Mouse (Mus musculus): Measurements from ENCODE around the gene Plek.
A peak's percentile ranks its signal among the peaks of the same experiment; 100 is the strongest.
"Not testable (repeated sequence)": the region's sequence is repeated elsewhere in the genome, so short reads cannot be mapped to it uniquely, and the experiment has no call there.

Gene Plek

DNA sequence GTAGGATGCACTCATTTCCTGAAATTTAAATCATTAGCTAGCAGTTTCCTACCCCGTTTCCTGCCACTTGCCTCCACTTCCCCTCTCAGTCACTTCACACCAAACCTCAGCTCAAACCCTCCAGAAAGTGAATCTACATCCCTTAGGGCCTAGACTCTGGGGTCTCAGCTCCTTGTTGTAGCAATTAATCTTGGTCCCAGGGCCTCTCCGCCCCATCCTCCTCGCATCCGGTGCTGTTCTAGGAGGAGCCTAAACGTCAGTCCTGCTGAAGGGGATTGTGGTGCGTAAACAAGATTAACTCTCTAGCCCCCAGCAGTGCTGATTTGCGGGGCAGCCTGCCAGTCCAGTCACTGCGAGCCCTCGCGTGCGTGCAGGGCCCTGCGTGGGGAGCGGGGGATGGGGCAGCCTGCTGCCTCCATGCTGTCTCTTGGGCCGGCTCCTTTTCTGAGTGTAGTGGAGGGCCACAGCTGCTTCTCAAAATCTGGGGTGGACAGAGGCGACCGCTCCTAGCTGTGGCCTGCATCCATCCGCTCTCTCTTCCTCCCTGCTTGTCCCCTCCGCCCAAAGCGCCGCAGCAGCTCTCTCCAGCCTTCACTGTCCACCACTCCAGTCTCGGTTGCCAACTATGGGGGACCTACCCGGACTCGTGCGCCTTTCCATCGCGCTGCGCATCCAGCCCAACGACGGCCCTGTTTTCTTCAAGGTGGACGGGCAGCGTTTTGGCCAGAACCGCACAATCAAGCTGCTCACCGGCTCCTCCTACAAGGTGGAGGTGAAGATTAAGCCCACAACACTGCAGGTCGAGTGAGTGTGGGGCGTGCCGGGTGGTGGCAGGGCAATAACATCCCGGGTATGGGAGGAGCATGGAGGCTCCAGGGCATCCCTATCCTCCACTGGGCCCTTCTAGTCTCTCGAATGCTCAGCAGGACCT is at the start of gene Plek, which contains the start of gene Cnrip1:
Gene Plek, minus strand, starts transcription at position 837 of the 931 bp plus-strand sequence.
Gene Cnrip1, plus strand, starts transcription at position 42 of the 931 bp plus-strand sequence.
- DNase-seq: peak; percentile 89

DNA sequence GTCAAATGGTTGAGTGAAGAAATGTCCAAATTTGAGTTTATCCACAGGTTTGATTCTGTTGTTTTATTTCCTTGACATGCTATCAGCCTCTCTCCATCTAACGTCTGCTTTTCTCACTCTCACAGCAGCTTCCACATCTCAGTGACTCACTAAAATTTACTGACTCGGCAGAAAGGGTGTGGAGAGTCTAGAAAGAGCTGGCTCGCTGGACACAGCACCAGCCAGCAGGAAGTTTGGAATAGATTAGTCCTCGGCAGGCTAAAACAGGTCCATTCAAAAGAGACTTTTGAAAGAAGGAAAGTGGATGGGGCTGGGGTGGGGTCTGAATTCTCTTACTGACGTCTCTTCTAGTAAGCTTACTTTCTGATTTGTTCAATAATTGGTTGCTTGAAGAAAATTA is 33.9 kb upstream of the Plek start:
- no peak for DNase-seq

DNA sequence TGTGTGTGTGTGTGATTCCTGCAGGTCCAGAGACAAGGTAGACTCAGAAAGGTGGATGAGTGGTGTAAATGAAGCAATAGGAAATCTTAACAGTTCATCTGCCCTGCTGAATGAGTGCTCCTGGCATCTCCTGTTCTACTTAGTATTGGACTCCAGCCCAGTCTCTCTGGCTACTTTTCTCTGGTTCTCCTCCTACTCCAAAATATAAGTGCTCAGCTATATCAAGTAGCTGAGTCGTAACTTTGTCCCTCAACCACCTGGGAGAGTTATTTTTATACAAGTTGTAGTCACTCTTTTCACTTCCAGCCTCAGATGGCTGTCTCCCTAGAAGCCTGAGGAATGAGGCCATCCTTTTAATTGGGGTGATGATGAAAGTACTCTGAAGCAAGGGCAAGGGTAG is 31.7 kb upstream of the Plek start:
- DNase-seq: no peak

DNA sequence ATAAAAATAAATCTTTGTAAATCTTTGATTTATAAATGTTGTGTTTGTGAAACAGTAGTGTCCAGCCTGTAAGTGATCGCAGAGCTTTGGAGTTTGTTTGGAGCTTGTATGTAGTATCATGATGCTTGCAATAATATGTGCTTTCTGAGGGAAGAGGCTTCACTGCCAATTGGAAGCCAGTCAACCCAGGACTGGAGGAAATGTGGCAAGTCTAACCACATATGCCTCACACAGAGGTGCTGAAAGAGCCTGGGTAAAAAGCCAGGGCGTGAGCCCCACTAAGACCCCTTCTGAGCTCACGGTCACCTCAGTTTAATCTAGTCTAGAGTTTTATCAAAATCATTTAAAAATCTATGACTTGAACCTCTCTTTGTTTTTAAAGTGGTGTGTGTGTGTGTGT is 31.3 kb upstream of the Plek start:
- no peak for DNase-seq

DNA sequence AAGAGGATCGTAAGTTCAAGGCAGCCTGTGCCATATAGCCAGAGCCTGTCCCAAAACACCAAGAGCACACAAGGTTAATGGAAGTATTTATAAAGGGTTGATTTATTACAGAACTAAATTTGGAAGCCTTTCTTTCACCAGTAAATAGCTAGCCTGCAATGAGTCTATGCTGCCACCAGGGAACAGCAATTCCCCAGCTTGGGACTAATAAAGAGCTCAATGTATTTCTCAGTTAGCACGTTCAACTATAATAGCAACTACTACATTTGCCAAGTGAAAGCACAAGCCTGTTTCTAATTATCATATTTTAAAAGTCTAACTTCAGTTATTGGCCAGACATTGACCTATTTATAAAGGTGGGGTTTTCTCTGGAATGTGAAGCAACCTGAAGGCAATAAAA is 30.8 kb upstream of the Plek start:
- no peak for DNase-seq

DNA sequence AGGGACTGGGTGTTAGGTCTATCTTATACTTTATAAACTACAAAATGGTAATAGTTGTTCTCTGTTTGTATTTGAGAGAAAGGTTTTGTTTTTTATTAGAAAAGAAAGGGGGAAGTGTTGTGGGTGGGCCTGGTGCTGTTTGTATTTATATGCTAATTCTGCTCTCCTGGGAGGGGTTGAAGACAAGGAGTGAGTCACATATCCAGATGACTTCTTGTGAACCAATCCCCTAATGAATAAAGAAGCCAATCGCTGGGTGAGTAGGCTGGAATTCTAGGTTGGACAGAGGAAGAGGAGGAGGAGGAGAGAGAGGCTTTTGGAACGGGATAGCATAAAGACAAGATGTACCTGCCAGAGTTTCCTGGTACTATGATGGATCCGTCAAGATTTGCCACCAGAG is 29.9 kb upstream of the Plek start:
- DNase-seq: no peak

DNA sequence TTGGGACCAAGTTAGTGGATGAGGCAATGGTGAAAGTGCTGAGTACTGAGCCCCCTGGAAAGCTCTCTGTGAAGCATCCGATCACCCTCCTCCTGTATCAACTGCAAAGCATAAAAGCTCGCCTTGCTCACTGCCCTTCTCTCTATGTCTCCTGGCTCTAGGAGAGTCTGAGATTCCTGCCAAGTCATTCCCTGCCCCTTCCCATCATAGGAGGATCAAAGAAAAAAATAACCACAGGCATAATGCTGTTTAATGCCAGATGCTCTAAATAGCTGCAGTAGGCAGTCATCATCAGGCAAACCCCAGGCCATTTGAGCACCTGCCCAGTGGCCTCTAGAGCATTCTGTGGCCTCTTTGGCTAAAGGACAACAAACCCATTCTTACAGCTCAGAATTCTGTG is 23.5 kb upstream of the Plek start:
- no peak for DNase-seq

DNA sequence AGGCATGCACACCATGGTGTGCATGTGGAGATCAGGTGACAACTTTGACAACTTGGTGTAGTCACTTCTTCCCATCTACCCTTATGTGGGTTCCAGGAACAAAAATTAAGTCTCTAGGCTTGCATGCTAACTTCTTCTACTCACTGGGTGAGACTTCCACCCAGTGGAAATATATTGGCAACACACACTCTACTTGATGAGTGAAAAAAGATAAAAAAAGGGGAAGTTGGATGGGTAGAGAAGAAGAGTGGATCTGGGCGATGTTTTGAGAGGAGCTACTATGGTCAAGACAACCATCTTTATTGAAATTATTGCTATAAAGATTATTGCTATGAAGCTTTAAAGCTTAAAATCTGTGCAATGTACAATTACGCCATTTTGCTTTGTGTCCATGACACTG is 17.2 kb upstream of the Plek start:
- DNase-seq: not testable (repeated sequence)

DNA sequence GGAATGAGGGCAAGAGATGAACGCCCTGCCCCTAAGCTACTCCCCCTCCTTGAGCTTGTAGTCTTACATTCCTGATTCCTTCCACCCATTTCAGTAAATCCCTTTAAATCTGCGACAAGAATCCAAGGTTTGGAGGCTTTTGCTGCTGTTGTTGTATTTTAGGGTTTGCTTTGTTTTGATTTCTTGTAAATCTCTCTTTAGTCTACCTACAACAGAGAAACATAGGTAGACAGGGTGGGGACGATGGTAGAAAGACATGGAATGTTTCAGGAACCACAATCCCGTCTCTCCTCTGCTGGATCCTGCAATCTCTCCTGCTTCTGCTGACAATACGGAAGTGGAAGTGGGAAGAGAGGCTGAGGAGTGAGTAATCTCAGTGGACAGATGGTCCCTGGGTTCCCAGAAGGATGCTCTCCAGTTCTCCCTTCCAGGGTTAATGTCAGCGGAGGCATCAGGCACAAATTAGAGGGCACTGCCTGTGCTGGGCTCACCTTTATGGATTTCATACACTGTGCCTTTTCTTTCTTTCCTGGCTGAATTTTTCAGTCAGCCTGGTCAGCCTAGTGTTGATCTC is 382 bp upstream of the Plek start:
- peak; percentile 71 for DNase-seq

DNA sequence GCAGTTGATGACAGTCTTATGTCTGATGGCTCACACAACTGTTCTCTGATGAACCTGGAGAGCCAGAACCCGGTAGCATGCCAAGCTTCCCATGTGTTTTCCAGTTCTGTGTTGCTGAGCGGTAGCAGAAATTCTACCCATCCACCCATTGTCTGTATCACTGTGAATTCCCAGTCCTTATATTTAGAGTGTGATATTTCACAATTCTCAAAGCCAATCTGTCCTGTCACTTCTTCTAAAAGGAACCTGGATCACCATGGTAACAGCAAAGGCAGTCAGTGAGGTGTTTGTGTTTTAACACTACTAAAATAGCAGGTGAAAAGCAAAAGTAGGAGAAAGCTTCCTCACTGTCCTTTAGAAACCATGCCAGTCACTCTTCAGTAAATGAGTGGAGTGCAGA is 6.4 kb downstream of the Plek start:
- DNase-seq: no peak

DNA sequence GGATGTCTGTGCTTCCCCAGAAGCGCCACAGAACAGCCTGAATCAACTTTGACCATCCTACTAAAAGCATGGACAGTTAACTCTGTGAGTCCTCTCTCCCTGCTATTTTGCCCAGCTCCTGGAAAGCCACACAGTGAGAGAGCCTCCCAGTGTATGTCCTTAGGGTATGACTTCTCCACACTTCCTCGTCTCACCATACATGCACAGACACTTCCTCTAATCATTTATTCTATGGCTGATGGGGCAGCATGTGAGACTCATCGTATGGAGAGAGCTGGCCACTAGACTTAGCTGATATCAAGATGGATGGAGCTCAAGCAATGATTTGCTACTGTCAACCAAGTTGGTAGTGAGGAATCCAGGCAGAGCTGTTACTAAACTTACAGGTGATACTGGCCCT is 28.2 kb downstream of the Plek start:
- DNase-seq: no peak

DNA sequence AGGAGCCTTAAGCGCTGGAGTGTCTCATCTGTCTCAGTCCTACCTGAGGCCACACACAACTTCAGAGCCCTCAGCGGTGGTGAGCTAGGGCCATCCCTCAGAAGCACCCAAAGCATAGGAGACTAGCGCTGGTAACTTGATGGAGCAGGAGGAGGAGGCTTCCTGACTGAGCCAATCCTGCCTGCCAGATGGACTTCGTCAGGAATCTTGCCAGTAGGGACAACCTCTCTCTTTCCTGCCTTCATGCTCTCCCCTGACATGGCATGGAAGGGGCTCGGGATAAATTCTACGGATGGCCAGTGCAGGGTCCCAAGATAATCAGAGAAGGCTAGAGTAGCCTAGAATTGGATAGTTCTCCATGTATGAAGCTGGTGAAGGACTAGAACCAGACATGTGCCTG is 29.0 kb downstream of the Plek start:
- peak; percentile 34 for DNase-seq

DNA sequence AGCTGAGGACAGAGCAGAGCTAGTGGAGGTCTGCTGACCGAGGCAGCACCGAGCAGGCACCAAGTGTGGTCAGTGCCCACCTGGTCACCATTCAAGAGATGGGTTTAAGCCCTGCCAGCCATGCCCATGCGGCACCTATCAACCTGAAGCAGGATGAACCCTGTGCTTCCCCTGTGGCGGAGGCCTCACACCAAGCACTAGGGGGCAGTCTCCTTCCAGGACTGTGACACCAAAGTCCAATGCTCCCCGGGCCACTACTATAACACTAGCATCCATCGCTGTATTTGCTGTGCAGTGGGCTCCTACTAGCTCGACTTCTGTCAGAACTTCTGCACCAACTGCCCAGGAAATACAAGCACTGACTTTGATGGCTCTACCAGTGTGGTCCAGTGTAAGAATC is 32.9 kb downstream of the Plek start:
- no peak for DNase-seq

DNA sequence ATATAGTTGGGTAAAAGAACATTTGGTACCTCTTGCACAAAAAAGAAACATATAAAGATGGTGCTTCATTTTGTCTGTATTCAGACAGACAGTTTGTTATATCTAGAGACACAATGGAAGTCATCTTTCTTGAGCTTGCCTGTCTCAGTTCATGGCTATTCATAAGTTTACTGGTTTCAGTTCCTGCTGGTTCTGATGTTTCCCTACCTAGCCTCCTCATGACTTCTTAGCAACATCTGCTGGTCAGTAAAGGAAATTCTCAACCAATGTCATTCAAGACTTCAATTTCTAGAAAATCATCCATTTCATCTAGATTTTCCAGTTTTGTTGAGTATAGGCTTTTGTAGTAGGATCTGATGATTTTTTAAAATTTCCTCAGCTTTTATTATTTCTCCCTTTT is 39.2 kb downstream of the Plek start:
- no peak for DNase-seq

DNA sequence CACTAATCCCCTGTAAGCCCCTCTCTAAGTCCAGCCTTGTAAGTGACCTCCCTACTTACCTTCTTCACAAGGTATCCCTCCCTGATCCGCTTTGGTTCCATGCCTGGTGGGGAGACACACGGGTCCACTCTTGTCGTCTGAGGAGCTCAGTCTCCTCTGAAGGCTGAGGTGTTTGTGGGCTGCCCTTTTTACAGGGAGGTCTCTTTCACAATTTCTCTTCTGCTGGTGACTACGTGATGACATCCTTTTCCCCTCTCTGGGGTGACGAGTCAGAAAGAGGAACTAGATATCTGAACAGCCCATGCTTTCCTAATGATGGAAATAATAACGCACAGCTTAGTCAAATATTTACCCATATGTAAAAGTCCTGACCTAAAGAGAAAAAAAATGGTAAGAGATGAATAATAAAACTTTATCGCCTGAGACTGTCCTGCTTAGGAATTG is 43.7 kb downstream of the Plek start:
- no peak for DNase-seq

DNA sequence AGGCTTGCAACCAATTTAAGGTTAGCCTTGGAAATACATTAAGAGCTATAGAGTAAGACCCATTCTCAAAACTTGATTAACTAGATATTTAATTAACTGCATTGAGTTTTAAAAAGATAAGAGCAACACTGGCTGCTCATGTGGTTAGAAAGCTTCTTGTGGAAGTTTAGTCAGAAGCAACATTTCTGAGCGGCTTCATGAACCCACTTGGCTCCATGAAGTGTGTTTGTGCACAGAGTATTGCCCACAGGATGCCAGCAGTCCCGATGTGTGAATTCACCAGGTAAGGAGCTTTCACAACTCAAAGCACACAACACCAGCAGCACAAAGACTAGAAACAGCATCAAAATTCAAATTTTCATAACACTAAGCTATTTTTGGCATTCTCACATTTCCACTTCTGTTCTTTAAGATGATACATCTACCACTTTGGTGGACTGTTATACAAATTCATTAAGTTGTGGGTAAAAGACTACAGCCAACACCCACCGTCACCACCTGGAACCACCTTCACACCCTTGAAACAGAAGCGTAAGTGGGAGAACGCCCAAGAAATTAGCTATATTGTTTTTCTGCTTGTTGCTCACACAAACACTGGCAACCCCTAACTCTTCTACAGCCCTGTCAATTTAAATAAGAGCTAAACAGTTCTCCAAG is 44.5 kb downstream of the Plek start:
- no peak for DNase-seq

DNA sequence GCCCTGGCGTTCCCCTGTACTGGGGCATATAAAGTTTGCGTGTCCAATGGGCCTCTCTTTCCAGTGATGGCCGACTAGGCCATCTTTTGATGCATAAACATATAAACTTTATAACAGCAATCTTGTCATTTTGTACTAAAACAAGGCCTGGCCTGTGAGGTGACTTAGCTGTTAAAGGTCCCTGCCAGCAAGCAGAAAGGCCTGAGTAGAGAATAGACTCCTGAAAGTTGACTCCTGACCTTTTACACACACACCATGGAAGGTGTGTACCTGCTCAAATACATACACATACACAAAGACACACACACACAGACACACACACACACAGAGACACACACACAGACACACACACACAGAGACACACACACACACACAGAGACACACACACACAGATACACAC is 45.7 kb downstream of the Plek start:
- DNase-seq: not testable (repeated sequence)

DNA sequence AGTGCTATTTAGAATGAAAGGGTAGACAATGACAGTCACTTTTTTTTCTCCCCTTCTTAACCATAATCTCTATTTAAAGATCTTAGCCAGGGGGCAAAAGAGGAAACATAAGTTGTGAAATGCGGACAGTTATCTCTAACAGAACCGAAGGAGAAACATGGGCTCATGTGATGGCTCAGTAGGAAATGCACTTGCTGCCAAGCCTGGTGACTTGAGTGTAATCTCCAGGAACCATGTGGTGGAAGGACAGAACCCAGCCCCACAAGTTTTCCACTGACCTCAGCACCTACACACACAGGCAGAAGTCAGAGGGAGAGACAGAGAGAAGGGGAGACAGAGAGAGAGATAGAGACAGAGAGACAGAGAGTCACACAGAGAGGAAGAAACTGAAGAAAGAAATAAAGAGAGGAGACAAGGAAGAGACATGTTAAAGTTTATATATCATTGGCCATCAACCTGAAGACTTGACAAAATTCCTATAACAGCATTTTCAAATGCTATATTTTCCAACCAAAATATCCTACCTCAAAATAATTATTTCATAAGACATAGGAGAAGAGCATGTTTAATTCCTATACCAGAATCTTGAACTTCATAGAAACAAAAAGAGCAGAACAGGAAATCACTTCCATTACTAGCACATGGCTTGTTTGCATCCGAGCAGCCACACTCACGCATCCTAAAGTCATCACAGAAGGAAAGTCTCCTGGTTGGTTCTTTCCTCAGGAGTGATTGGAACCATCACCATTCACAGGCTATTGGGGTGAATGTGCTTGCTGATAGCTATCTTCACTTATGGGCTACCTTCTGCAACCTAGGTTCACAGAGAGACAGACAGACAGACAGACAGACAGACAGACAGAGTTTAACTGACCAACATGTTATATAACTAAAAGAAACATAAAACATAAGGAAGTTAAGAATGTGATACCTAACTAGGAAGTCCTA is 47.0 kb downstream of the Plek start:
- no peak for DNase-seq

DNA sequence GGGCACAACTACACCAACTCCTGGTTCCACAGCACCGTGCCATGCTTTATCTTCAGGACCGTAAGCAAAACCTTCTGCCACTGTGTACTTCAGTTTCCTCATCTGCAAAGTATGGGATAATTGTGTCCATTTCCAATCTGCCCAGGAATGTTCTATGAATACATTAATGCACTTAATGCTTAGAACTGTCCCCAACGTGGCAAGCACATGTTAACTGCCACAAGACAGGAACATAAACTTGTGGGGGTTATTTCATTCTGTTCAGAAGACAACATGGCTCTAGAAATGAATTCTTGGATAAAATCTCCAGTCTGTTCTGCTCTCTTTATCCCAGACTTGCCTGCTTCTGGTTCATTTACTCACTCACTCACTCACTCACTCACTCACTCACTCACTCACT is 48.4 kb downstream of the Plek start:
- DNase-seq: no peak

DNA sequence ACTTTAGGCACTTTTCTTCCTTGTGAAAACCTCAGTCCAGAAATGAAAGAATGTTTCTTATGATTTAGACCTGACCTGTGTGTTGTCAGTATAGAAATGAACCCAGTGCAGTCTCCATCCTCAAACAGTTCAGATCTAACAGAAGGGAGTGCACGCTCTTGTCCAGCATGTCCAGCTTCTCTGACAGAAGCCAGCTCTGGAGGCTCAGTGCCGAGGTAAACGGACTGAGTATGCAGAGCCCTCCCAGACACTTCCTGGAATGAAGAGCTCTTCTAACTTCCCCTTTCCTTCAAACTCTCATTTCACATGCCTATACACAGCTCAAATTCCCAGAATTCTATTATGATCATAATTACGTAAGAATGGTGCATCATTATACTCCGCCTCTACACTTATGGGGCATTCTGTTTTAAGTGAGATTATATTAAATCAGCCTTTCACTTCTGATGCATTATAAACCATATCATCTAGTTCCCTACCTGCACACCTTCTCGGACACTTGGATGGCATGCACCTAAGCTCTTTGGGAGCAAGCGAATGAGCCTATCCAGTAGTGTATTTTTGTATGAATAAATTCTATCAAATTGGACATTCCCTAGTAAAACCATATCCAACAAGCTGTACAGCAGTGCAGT is 49.3 kb downstream of the Plek start:
- no peak for DNase-seq

DNA sequence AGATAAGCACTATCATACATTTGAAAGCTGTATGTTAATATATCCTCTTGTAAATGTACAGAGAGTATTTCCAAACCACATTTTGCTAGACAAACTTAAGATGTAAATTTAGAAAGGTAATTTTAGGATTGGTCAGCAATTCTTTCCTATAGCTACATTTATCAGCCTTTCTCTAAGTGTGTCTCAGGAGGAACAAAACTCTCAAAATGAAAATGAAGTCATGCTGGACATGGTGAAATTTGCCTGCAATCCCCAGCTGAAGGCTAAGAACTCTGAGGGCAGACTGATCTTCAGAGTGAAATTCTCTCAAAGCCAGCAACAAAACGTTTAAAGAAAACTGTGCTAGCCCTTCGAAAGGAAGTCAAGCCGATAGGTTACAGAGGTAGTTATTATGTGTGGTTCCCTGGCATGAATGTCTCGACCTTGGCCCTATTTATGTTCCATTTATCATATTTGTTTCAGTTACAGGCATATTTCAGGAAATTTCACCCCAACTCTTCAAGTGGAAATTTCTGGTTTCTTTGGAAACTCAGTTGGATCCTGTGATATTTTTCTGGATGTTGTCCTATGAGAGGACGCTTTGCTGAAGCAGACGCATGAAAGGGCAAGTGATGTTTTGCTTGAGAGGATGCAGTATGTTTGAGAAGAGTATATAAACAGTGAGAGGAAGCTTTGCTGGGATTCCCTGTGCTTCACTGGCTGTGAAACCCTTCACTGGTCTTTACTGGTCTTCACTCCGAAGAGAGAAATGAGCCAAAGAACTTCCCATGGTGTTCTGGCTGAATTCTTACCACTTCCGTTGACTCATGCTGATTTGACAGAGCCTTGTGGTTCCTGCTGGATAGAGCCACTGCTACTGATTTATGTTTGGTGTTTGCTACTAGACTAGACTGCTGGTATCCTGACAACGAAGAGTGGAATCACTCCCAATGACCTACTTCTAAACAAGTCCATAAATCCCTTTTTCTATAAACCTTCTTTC is 51.5 kb downstream of the Plek start:
- no peak for DNase-seq
